In the genomic region with DNA sequence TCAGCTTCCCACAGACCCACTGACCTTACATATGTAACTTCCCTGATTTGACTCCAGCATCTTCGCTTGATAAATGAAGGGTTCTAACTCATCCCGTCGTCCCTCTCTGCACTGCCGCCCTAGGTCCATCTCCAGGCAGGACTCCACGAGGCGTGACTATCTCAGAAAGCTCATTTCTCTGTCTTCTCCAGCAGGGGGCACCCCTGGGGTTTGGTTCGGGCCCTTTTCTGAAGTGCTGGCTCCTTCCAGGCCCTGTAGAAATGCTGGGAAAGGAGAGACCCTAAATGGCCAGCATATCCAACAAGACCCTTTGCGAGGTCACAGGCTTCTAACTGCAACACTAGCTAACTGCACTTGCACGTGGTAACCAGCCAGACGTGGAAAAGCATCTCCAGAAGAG, we compare ENCODE assay signal across 8 mouse cellular contexts. TPM values are rescaled to one million over a fixed set of nuclear protein-coding genes. Genes with fewer than 3 reads are reported as not detected.
DNase-seq lines count a peak whose midpoint lies in the region; ATAC-seq and TF ChIP-seq lines count a peak whose summit lies in the region.

No protein-coding gene starts in this region.

- TF ChIP-seq POLR2A in brain, embryonic 14.5 days (IDR thresholded peaks at IDR 0.05; ENCODE audit: borderline replicate concordance, extremely low read depth, insufficient read depth, insufficient read length, poor library complexity, severe bottlenecking) = no peak

- H3K27me3 ChIP-seq in forebrain, embryonic 13.5 days = no peaks in the 10 kb centered on the region

- peak; percentile 41; the same call in 1 of the 2 replicates for ATAC-seq in forebrain, embryonic 13.5 days

- peak; percentile 70 for TF ChIP-seq CTCF in brain, embryonic 14.5 days (IDR thresholded peaks at IDR 0.05; ENCODE audit: borderline replicate concordance, extremely low read depth, insufficient read depth, insufficient read length)

- no peak overlapping the region for H3K4me3 ChIP-seq in ES-E14 (ENCODE audit: insufficient read depth in 1 of 2, low read depth in 1 of 2, low read length in 2 of 2, poor library complexity in 1 of 2, severe bottlenecking in 1 of 2)
- H3K4me3 ChIP-seq in forebrain, embryonic 13.5 days = no peak overlapping the region

- no peak overlapping the region for H3K27ac ChIP-seq in ES-E14 (ENCODE audit: insufficient read depth, low read depth, low read length, poor library complexity, severe bottlenecking)
- no peak overlapping the region for H3K27ac ChIP-seq in forebrain, embryonic 13.5 days

- H3K4me1 ChIP-seq in ES-E14 (ENCODE audit: control insufficient read depth in 2 of 2, insufficient read depth in 2 of 2, low read length in 2 of 2, poor library complexity in 1 of 2) = no peaks in the 10 kb centered on the region
- no peaks in the 10 kb centered on the region for H3K4me1 ChIP-seq in forebrain, embryonic 13.5 days

- in situ Hi-C loops in ES-E14 (cut with MboI; ENCODE audit: low sequenced_read_pairs in 2 of 2, unreplicated experiment in 2 of 2) = no loop called here

- intact Hi-C loops in heart, postnatal 25 days (cut with DNase I) = loop anchor here (2.0 kb wide), 1 partner anchor 101 kb away; no protein-coding TSS in a partner anchor

- DNase-seq in ES-E14 (ENCODE audit: low read depth, low spot score) = peak; percentile 77
- peak; percentile 66 for DNase-seq in brain, embryonic 14.5 days (ENCODE audit: low read depth)
- DNase-seq in heart, postnatal 25 days (ENCODE audit: low spot score) = peak; percentile 13
- DNase-seq in layer of hippocampus, postnatal 10 days (ENCODE audit: low spot score in 2 of 2) = peak; percentile 58 to 78
- DNase-seq in lung, postnatal 25 days (ENCODE audit: low spot score) = peak; percentile 59
- DNase-seq in right cerebral cortex, postnatal 25 days = peak; percentile 44
- peak; percentile 53 to 70 for DNase-seq in urinary bladder, postnatal 36 days (ENCODE audit: low spot score in 2 of 2)

- WGBS in forebrain, embryonic 13.5 days = 5% methylated on average over 10 of the region's 10 CpGs

- H3K9me3 ChIP-seq in ES-E14 (ENCODE audit: control insufficient read depth, insufficient read depth, low read depth, low read length) = no peaks in the 10 kb centered on the region
- H3K9me3 ChIP-seq in forebrain, embryonic 13.5 days (replicated peaks) = no peaks in the 10 kb centered on the region

- no peaks in the 10 kb centered on the region; the same call in 1 of the 2 replicates for H3K36me3 ChIP-seq in ES-E14 (ENCODE audit: control insufficient read depth, insufficient read depth, low read length, poor library complexity, severe bottlenecking)
- no peaks in the 10 kb centered on the region for H3K36me3 ChIP-seq in forebrain, embryonic 13.5 days (ENCODE audit: poor library complexity, severe bottlenecking)

- no peak overlapping the region for H3K4me2 ChIP-seq in forebrain, embryonic 13.5 days

- H3K9ac ChIP-seq in ES-E14 (ENCODE audit: insufficient read depth, low read depth, low read length, poor library complexity, severe bottlenecking) = no peak overlapping the region
- no peak overlapping the region for H3K9ac ChIP-seq in forebrain, embryonic 13.5 days

TF ChIP-seq in ES-E14, 5 proteins besides CTCF, POLR2A, EP300 and RAD21:
- TF ChIP-seq ZC3H11A (IDR thresholded peaks at IDR 0.05; ENCODE audit: borderline replicate concordance, low read depth, low read length) (peak; percentile 83), MAFK (IDR thresholded peaks at IDR 0.05; ENCODE audit: insufficient read depth, low read depth, low read length) (no peak)

RNA-seq across cellular contexts. Expression of a gene that starts 31.7 kb away (rescaled TPM):
- 29.5 and 65.4 TPM in 2 replicates for total RNA-seq in ES-E14 (2012; rRNA removed)
- 88.4 and 106 TPM in 2 replicates for polyA plus RNA-seq in brain, embryonic 14.5 days (2012; rRNA removed)
- 53.0 and 64.3 TPM in 2 replicates for polyA plus RNA-seq in forebrain, embryonic 13.5 days (2015; fragmentation: Nextera tagmentation; extraction: Ambion mirVana)
- total RNA-seq in heart, postnatal 25 days (2021) = 1 to 10 TPM; 5.1 to 7.1 TPM
- total RNA-seq in layer of hippocampus, postnatal 10 days (2021) = 1 to 10 TPM; 6.4 to 6.7 TPM

RNA-seq across cellular contexts. Expression of a gene that starts 43.7 kb away (rescaled TPM):
- 11.8 and 13.8 TPM in 2 replicates for total RNA-seq in ES-E14 (2012; rRNA removed)
- 0.44 and 0.67 TPM in 2 replicates for polyA plus RNA-seq in brain, embryonic 14.5 days (2012; rRNA removed)
- 0.57 and 0.68 TPM in 2 replicates for polyA plus RNA-seq in forebrain, embryonic 13.5 days (2015; fragmentation: Nextera tagmentation; extraction: Ambion mirVana)
- 1 to 10 TPM; 2.1 to 2.8 TPM for total RNA-seq in heart, postnatal 25 days (2021)
- under 1 TPM; 0.80 to 0.87 TPM for total RNA-seq in layer of hippocampus, postnatal 10 days (2021)

Comparison
In these comparisons a context has a peak if more than half of its experiments do, and no peak if none do; other contexts are left out.
1. DNase-seq: peak in every context shown above with its lines; median percentile 77 in ES-E14; 68 in layer of hippocampus, postnatal 10 days; 66 in brain, embryonic 14.5 days; 62 in urinary bladder, postnatal 36 days; 59 in lung, postnatal 25 days; 44 in right cerebral cortex, postnatal 25 days; 13 in heart, postnatal 25 days.